Mouse (Mus musculus): Measurements from ENCODE around the gene Gm7849. TPM values are rescaled to one million over a fixed set of nuclear protein-coding genes. Genes with fewer than 3 reads are reported as not detected.
"Not testable (repeated sequence)": the region's sequence is repeated elsewhere in the genome, so short reads cannot be mapped to it uniquely, and the experiment has no call there.

Gm7849 gene
- not detected in 2 replicates for polyA plus RNA-seq (2016; fragmentation: Nextera tagmentation; extraction: Ambion mirVana)

- no CpG with 5 or more reads among the region's 1 CpGs for WGBS
These were observed at the start of gene Gm7849 for GRCm38 (mm10) chr8:21456460-21456859. TSS of gene Gm7849 (minus strand) at chr8:21456560.

DNA sequence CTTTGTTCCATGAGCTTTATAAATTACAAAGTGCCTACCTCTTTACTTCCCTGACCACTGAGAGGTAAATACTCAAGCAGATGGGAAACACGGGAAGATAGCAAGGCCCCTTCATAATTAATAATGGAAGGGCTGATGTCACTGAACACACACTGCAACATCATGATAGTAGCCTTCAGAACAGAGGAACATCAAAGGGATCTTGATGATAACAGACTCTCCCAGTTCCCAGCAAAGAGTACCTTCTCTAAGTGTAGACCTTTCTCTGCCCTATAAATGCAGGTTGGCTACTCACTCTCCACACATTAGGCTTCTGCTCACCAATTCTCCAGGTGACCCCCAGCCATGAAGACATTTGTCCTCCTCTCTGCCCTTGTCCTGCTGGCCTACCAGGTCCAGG lies 29.2 kb downstream of the Gm7849 start, which contains the start of gene Defa36:
TSS of gene Defa36 (plus strand) at position 301 of the 400 bp plus-strand sequence.
- not testable (repeated sequence) for H3K36me3 ChIP-seq; H3K4me3 ChIP-seq; DNase-seq (ENCODE audit: low spot score); H3K27ac ChIP-seq; H3K9me3 ChIP-seq; H3K4me1 ChIP-seq; H3K27me3 ChIP-seq (ENCODE audit: insufficient read depth, poor library complexity, severe bottlenecking)
- WGBS, result no CpG with 5 or more reads among the region's 1 CpGs

More at GRCm38 (mm10) chr8:21456460-21456859, at the start of gene Gm7849:
- H3K36me3 ChIP-seq; H3K27me3 ChIP-seq (ENCODE audit: insufficient read depth, poor library complexity, severe bottlenecking); H3K4me1 ChIP-seq; H3K27ac ChIP-seq; DNase-seq (ENCODE audit: low spot score); H3K4me3 ChIP-seq; H3K9me3 ChIP-seq: not testable (repeated sequence)

Other genes with a start within 250 kb of the Gm7849 start
- not detected in 2 replicates for gene Gm15292, start 206.8 kb downstream of the Gm7849 start, polyA plus RNA-seq (2016; fragmentation: Nextera tagmentation; extraction: Ambion mirVana)
- gene Defa27, start 141.0 kb downstream of the Gm7849 start, polyA plus RNA-seq (2016; fragmentation: Nextera tagmentation; extraction: Ambion mirVana), result not detected in 2 replicates
- not detected in 2 replicates for gene Defa29, start 129.5 kb downstream of the Gm7849 start, polyA plus RNA-seq (2016; fragmentation: Nextera tagmentation; extraction: Ambion mirVana)
- not detected in 2 replicates for gene Defa2, start 78.0 kb downstream of the Gm7849 start, polyA plus RNA-seq (2016; fragmentation: Nextera tagmentation; extraction: Ambion mirVana)
- gene Defa33, start 64.7 kb downstream of the Gm7849 start, polyA plus RNA-seq (2016; fragmentation: Nextera tagmentation; extraction: Ambion mirVana), result not detected in 2 replicates
- gene Defa36, start 29.1 kb downstream of the Gm7849 start, polyA plus RNA-seq (2016; fragmentation: Nextera tagmentation; extraction: Ambion mirVana), result not detected in 2 replicates
- gene Defa20, start 52.7 kb upstream of the Gm7849 start, polyA plus RNA-seq (2016; fragmentation: Nextera tagmentation; extraction: Ambion mirVana), result not detected in 2 replicates
- not detected in 2 replicates for gene Defa32, start 72.5 kb upstream of the Gm7849 start, polyA plus RNA-seq (2016; fragmentation: Nextera tagmentation; extraction: Ambion mirVana)
- gene Defa37, start 108.8 kb upstream of the Gm7849 start, polyA plus RNA-seq (2016; fragmentation: Nextera tagmentation; extraction: Ambion mirVana), result not detected in 2 replicates
- not detected in 2 replicates for gene Defa28, start 126.4 kb upstream of the Gm7849 start, polyA plus RNA-seq (2016; fragmentation: Nextera tagmentation; extraction: Ambion mirVana)
- not detected in 2 replicates for gene Gm7861, start 137.9 kb upstream of the Gm7849 start, polyA plus RNA-seq (2016; fragmentation: Nextera tagmentation; extraction: Ambion mirVana)
- not detected in 2 replicates for gene Defa26, start 161.6 kb upstream of the Gm7849 start, polyA plus RNA-seq (2016; fragmentation: Nextera tagmentation; extraction: Ambion mirVana)
- not detected in 2 replicates for gene Defa17, start 199.2 kb upstream of the Gm7849 start, polyA plus RNA-seq (2016; fragmentation: Nextera tagmentation; extraction: Ambion mirVana)
- gene Defa34, start 209.2 kb upstream of the Gm7849 start, polyA plus RNA-seq (2016; fragmentation: Nextera tagmentation; extraction: Ambion mirVana), result not detected in 2 replicates
- not detected in 2 replicates for gene AY761184, start 247.1 kb upstream of the Gm7849 start, polyA plus RNA-seq (2016; fragmentation: Nextera tagmentation; extraction: Ambion mirVana)